ENCODE assay signal across 8 mouse cellular contexts in the genomic region with DNA sequence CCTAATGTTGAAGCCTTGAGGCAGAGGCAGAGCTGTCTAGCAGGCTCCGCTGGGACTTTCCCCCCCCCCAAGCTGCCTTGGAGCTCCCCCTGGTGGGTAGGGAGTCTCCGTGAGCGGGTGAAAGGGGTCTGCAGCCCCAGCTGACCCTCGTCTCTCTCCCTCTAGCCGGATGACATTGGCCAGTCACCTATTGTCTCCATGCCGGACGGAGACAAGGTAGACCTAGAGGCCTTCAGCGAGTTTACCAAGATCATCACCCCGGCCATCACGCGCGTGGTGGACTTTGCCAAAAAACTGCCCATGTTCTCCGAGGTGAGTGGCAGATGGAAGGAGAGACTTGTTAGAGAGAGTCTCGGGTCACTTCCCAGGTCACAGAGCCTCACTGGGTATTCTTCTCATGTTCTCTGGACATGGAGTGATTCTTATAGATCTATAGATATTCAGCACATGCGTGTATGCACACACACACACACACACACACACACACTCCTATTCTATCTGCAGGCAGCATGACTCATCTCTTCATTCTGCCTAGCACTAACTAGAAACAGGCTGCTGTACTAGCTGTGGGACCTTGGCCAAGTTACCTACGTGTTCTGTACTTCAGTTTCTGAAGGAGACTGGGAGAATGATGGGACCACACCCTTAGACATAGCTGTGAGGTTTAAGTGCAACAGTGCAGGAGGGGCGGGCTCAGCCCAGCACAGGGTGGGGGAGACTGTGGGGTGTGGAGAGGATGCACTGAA. TPM values are rescaled to one million over a fixed set of nuclear protein-coding genes. Genes with fewer than 3 reads are reported as not detected.
DNase-seq lines count a peak whose midpoint lies in the region; ATAC-seq and TF ChIP-seq lines count a peak whose summit lies in the region.

No protein-coding gene starts in this region.

- H3K27ac ChIP-seq in cerebellum, adult 2 months (ENCODE audit: insufficient read depth, low read length) = no peak overlapping the region
- no peak overlapping the region for H3K27ac ChIP-seq in limb, embryonic 13.5 days
- no peak overlapping the region for H3K27ac ChIP-seq in limb, embryonic 10.5 days
- peak overlapping the region; percentile 6; the same call in 1 of the 2 replicates for H3K27ac ChIP-seq in liver, embryonic 15.5 days (replicated peaks)

- no peaks in the 10 kb centered on the region for H3K9me3 ChIP-seq in limb, embryonic 13.5 days
- H3K9me3 ChIP-seq in limb, embryonic 10.5 days (replicated peaks) = no peaks in the 10 kb centered on the region
- no peaks in the 10 kb centered on the region for H3K9me3 ChIP-seq in liver, embryonic 15.5 days (replicated peaks)

- TF ChIP-seq CTCF in cerebellum, adult 2 months (IDR thresholded peaks at IDR 0.05; ENCODE audit: borderline replicate concordance, insufficient read depth, low read depth, low read length) = peak; percentile 18; the same call in 1 of the 2 replicates

- no peak for TF ChIP-seq POLR2A in cerebellum, adult 2 months (IDR thresholded peaks at IDR 0.05; ENCODE audit: borderline replicate concordance, insufficient read depth, low read length)

- H3K27me3 ChIP-seq in cerebellum, adult 2 months (ENCODE audit: control insufficient read depth, insufficient read depth, low read length) = no peaks in the 10 kb centered on the region
- no peaks in the 10 kb centered on the region for H3K27me3 ChIP-seq in limb, embryonic 13.5 days
- no peaks in the 10 kb centered on the region for H3K27me3 ChIP-seq in limb, embryonic 10.5 days (ENCODE audit: low read depth, poor library complexity, severe bottlenecking)
- H3K27me3 ChIP-seq in liver, embryonic 15.5 days = no peaks in the 10 kb centered on the region

- H3K9ac ChIP-seq in limb, embryonic 13.5 days = no peak overlapping the region
- H3K9ac ChIP-seq in liver, embryonic 15.5 days = no peak overlapping the region

- WGBS in cerebellum, adult 2 months = 49% methylated on average over 17 of the region's 17 CpGs
- WGBS in limb, embryonic 13.5 days = 69% methylated on average over 17 of the region's 17 CpGs
- WGBS in limb, embryonic 10.5 days = 70% methylated on average over 17 of the region's 17 CpGs
- WGBS in liver, embryonic 15.5 days (ENCODE audit: insufficient replicate concordance) = 72% methylated on average over 17 of the region's 17 CpGs

- peak; percentile 33; the same call in 1 of the 2 replicates for ATAC-seq in limb, embryonic 13.5 days (ENCODE audit: low FRiP score, low read depth)
- no peak for ATAC-seq in liver, embryonic 15.5 days (ENCODE audit: insufficient read depth)
- no peak for ATAC-seq in monocyte, adult 5-6 weeks (replicated peaks; ENCODE audit: insufficient number of reproducible peaks, low FRiP score, low TSS enrichment, poor library complexity, severe bottlenecking)

- H3K36me3 ChIP-seq in limb, embryonic 13.5 days = peaks cover 78% of the 10 kb centered on the region
- H3K36me3 ChIP-seq in limb, embryonic 10.5 days = peaks cover 63% of the 10 kb centered on the region
- peaks cover 68% of the 10 kb centered on the region for H3K36me3 ChIP-seq in liver, embryonic 15.5 days (replicated peaks)

- H3K4me1 ChIP-seq in cerebellum, adult 2 months (ENCODE audit: control insufficient read depth, insufficient read depth, low read length) = peaks cover 20% of the 10 kb centered on the region
- peaks cover 28% of the 10 kb centered on the region for H3K4me1 ChIP-seq in limb, embryonic 13.5 days
- peaks cover 36% of the 10 kb centered on the region for H3K4me1 ChIP-seq in limb, embryonic 10.5 days
- peaks cover 53% of the 10 kb centered on the region for H3K4me1 ChIP-seq in liver, embryonic 15.5 days (replicated peaks)

- no peak overlapping the region for H3K4me3 ChIP-seq in cerebellum, adult 2 months (replicated peaks; ENCODE audit: insufficient read depth, low read depth, low read length)
- no peak overlapping the region for H3K4me3 ChIP-seq in limb, embryonic 13.5 days
- H3K4me3 ChIP-seq in limb, embryonic 10.5 days = no peak overlapping the region
- H3K4me3 ChIP-seq in liver, embryonic 15.5 days (replicated peaks) = no peak overlapping the region

- no peak overlapping the region for H3K4me2 ChIP-seq in limb, embryonic 13.5 days (replicated peaks)
- H3K4me2 ChIP-seq in liver, embryonic 15.5 days = no peak overlapping the region

- peak; percentile 25 to 37 for DNase-seq in cerebellum, adult 2 months
- no peak for DNase-seq in cerebellum, adult 9-10 months
- DNase-seq in limb, embryonic 10.5 days (ENCODE audit: low spot score) = no peak
- peak; percentile 80 for DNase-seq in fibroblast of lung, adult 2 months (ENCODE audit: low read depth)
- no peak for DNase-seq in cerebellum, adult 9-11 months

RNA-seq across cellular contexts. Expression of a gene that starts 12.2 kb away (rescaled TPM):
- polyA plus RNA-seq in cerebellum, adult 2 months (2012; rRNA removed) = 144 and 167 TPM in 2 replicates
- 0.93 and 1.1 TPM in 2 replicates for polyA plus RNA-seq in limb, embryonic 13.5 days (2015; fragmentation: Nextera tagmentation; extraction: Ambion mirVana)
- 1.2 and 1.5 TPM in 2 replicates for polyA plus RNA-seq in limb, embryonic 10.5 days (2016; fragmentation: Nextera tagmentation; extraction: Ambion mirVana)
- polyA plus RNA-seq in liver, embryonic 15.5 days (2015; fragmentation: Nextera tagmentation; extraction: Ambion mirVana) = 0.63 and 0.85 TPM in 2 replicates
- total RNA-seq in monocyte, adult 5-6 weeks (2017) = 0.68 to 4.7 TPM (median 1.9 TPM) in 3 replicates

RNA-seq across cellular contexts. Expression of a gene that starts 22.5 kb away (rescaled TPM):
- polyA plus RNA-seq in cerebellum, adult 2 months (2012; rRNA removed) = 439 and 447 TPM in 2 replicates
- 34.1 and 34.3 TPM in 2 replicates for polyA plus RNA-seq in limb, embryonic 13.5 days (2015; fragmentation: Nextera tagmentation; extraction: Ambion mirVana)
- polyA plus RNA-seq in limb, embryonic 10.5 days (2016; fragmentation: Nextera tagmentation; extraction: Ambion mirVana) = 6.3 and 11.6 TPM in 2 replicates
- 7.2 and 7.6 TPM in 2 replicates for polyA plus RNA-seq in liver, embryonic 15.5 days (2015; fragmentation: Nextera tagmentation; extraction: Ambion mirVana)
- 3.4 to 5.4 TPM (median 4.3 TPM) in 3 replicates for total RNA-seq in monocyte, adult 5-6 weeks (2017)

RNA-seq across cellular contexts. Expression of a gene that starts 32.4 kb away (rescaled TPM):
- polyA plus RNA-seq in cerebellum, adult 2 months (2012; rRNA removed) = 99.1 and 103 TPM in 2 replicates
- 28.9 and 29.2 TPM in 2 replicates for polyA plus RNA-seq in limb, embryonic 13.5 days (2015; fragmentation: Nextera tagmentation; extraction: Ambion mirVana)
- polyA plus RNA-seq in limb, embryonic 10.5 days (2016; fragmentation: Nextera tagmentation; extraction: Ambion mirVana) = 22.8 and 25.0 TPM in 2 replicates
- polyA plus RNA-seq in liver, embryonic 15.5 days (2015; fragmentation: Nextera tagmentation; extraction: Ambion mirVana) = 5.2 and 5.8 TPM in 2 replicates
- total RNA-seq in monocyte, adult 5-6 weeks (2017) = 108 to 125 TPM (median 112 TPM) in 3 replicates

RNA-seq across cellular contexts. Expression of a gene that starts 33.7 kb away (rescaled TPM):
- polyA plus RNA-seq in cerebellum, adult 2 months (2012; rRNA removed) = 105 and 108 TPM in 2 replicates
- polyA plus RNA-seq in limb, embryonic 13.5 days (2015; fragmentation: Nextera tagmentation; extraction: Ambion mirVana) = 56.0 and 61.0 TPM in 2 replicates
- polyA plus RNA-seq in limb, embryonic 10.5 days (2016; fragmentation: Nextera tagmentation; extraction: Ambion mirVana) = 77.3 and 82.6 TPM in 2 replicates
- polyA plus RNA-seq in liver, embryonic 15.5 days (2015; fragmentation: Nextera tagmentation; extraction: Ambion mirVana) = 24.2 and 27.7 TPM in 2 replicates
- 10.9 to 25.7 TPM (median 22.4 TPM) in 3 replicates for total RNA-seq in monocyte, adult 5-6 weeks (2017)

RNA-seq across cellular contexts. Expression of a gene that starts 41.8 kb away (rescaled TPM):
- polyA plus RNA-seq in cerebellum, adult 2 months (2012; rRNA removed) = 55.5 TPM in 2 replicates
- polyA plus RNA-seq in limb, embryonic 13.5 days (2015; fragmentation: Nextera tagmentation; extraction: Ambion mirVana) = 39.5 and 40.0 TPM in 2 replicates
- polyA plus RNA-seq in limb, embryonic 10.5 days (2016; fragmentation: Nextera tagmentation; extraction: Ambion mirVana) = 46.7 and 51.9 TPM in 2 replicates
- polyA plus RNA-seq in liver, embryonic 15.5 days (2015; fragmentation: Nextera tagmentation; extraction: Ambion mirVana) = 14.4 and 16.2 TPM in 2 replicates
- total RNA-seq in monocyte, adult 5-6 weeks (2017) = 47.5 to 51.5 TPM (median 49.5 TPM) in 3 replicates

Comparison
In these comparisons a context has a peak if more than half of its experiments do, and no peak if none do; other contexts are left out.
1. DNase-seq: peak in cerebellum, adult 2 months (2 of 2) and fibroblast of lung, adult 2 months (single experiment); none in cerebellum, adult 9-10 months (single experiment), limb, embryonic 10.5 days (single experiment) and cerebellum, adult 9-11 months (single experiment).
2. RNA of a gene that starts 12.2 kb away (polyA plus RNA-seq): 144 to 167 TPM in cerebellum, adult 2 months; 1.2 to 1.5 TPM in limb, embryonic 10.5 days, 0.93 to 1.1 TPM in limb, embryonic 13.5 days and 0.63 to 0.85 TPM in liver, embryonic 15.5 days; every median in the first group is over 10 times any median in the second.
3. RNA of a gene that starts 22.5 kb away (polyA plus RNA-seq): 439 to 447 TPM in cerebellum, adult 2 months; 34.1 to 34.3 TPM in limb, embryonic 13.5 days, 6.3 to 11.6 TPM in limb, embryonic 10.5 days and 7.2 to 7.6 TPM in liver, embryonic 15.5 days; every median in the first group is over 10 times any median in the second.